Mouse (Mus musculus) limb, embryonic 13.5 days (tissue): ENCODE measurements around the gene Sap25. TPM values are rescaled to one million over a fixed set of nuclear protein-coding genes. Genes with fewer than 3 reads are reported as not detected.
A peak's percentile ranks its signal among the peaks of the same experiment; 100 is the strongest.

Source experiments
- ATAC-seq: fragments of 200-750 bp; cut with Nextera tagmentation; 2 replicates; pipeline ENCODE4 v1.8.0; 2017; ENCODE audit warnings: low read depth, moderate number of reproducible peaks, moderate TSS enrichment; ENCODE audit not compliant: low FRiP score
- H3K27ac ChIP-seq: fragments of 300-500 bp; sonication (generic); 2 replicates; pipeline ENCODE4 v1.5.1; 2015; ENCODE audit warnings: inconsistent platforms, mild to moderate bottlenecking, moderate library complexity
- H3K27me3 ChIP-seq: fragments of 300-500 bp; sonication (generic); 2 replicates; pipeline ENCODE4 v1.6.1; 2015; ENCODE audit warnings: mild to moderate bottlenecking, inconsistent platforms
- H3K36me3 ChIP-seq: fragments of 300-500 bp; sonication (generic); 2 replicates; pipeline ENCODE4 v1.6.1; 2015; ENCODE audit warnings: inconsistent platforms, mild to moderate bottlenecking, moderate library complexity
- H3K4me1 ChIP-seq: fragments of 300-500 bp; sonication (generic); 2 replicates; pipeline ENCODE4 v1.6.1; 2015; ENCODE audit warnings: inconsistent platforms
- H3K4me2 ChIP-seq: fragments of 300-500 bp; sonication (generic); replicated peaks from 2 replicates; pipeline ENCODE4 v1.6.1; 2015; ENCODE audit warnings: inconsistent platforms, mild to moderate bottlenecking, moderate library complexity
- H3K4me3 ChIP-seq: fragments of 300-500 bp; sonication (generic); 2 replicates; pipeline ENCODE4 v1.5.1; 2015; ENCODE audit warnings: moderate library complexity, mild to moderate bottlenecking, inconsistent platforms
- H3K9ac ChIP-seq: fragments of 300-500 bp; sonication (generic); 2 replicates; pipeline ENCODE4 v1.6.1; 2015; ENCODE audit warnings: mild to moderate bottlenecking, inconsistent platforms
- H3K9me3 ChIP-seq: fragments of 300-500 bp; sonication (generic); 2 replicates; pipeline ENCODE4 v1.6.1; 2016; ENCODE audit warnings: inconsistent platforms
- WGBS: fragments of 180-500 bp; shearing (Covaris S2); methylation state at CpG from one replicate; pipeline ENCODE4 v1.1.7; 2015; 5-methylcytosine and 5-hydroxymethylcytosine counted together
- polyA plus RNA-seq: library from polyadenylated mRNA; unstranded; fragments of >200 nt; fragmentation: Nextera tagmentation; extraction: Ambion mirVana; gene quantifications from 2 replicates; pipeline ENCODE4 v1.2.1, GENCODE M21; 2015

The Sap25 gene
- polyA plus RNA-seq, 1 experiment from 2014 or later, result 7.3 TPM

GRCm38 (mm10) chr5:137673015-137673414 is 31.9 kb downstream of the Sap25 start:
- H3K27me3 ChIP-seq, result no peaks in the 10 kb centered on the region
- peaks cover 19% of the 10 kb centered on the region for H3K4me1 ChIP-seq
- ATAC-seq, result no peak
- H3K9me3 ChIP-seq, result no peaks in the 10 kb centered on the region
- H3K4me3 ChIP-seq, result no peak overlapping the region
- no peak overlapping the region for H3K9ac ChIP-seq
- peaks cover 11% of the 10 kb centered on the region; the same call in 1 of the 2 replicates for H3K36me3 ChIP-seq
- no peak overlapping the region for H3K4me2 ChIP-seq
- no peak overlapping the region for H3K27ac ChIP-seq
- 89% methylated on average over 6 of the region's 6 CpGs for WGBS

- H3K4me1 ChIP-seq, result peaks cover 19% of the 10 kb centered on the region
- no peak overlapping the region for H3K9ac ChIP-seq
- H3K9me3 ChIP-seq, result no peaks in the 10 kb centered on the region
- no peak overlapping the region for H3K4me2 ChIP-seq
- no peak overlapping the region for H3K27ac ChIP-seq
- no peaks in the 10 kb centered on the region for H3K27me3 ChIP-seq
- no peak for ATAC-seq
- peaks cover 11% of the 10 kb centered on the region; the same call in 1 of the 2 replicates for H3K36me3 ChIP-seq
- no peak overlapping the region for H3K4me3 ChIP-seq
- WGBS, result 94% methylated on average over 8 of the region's 8 CpGs
Measured at GRCm38 (mm10) chr5:137674786-137675185, 33.7 kb downstream of the Sap25 start.

GRCm38 (mm10) chr5:137677859-137678258 is 36.7 kb downstream of the Sap25 start:
- Histone ChIP-seq H3K4me2 (no peak overlapping the region), H3K4me3 (no peak overlapping the region), H3K4me1 (peaks cover 7% of the 10 kb centered on the region), H3K27me3 (no peaks in the 10 kb centered on the region), H3K9me3 (no peaks in the 10 kb centered on the region), H3K36me3 (peaks cover 24% of the 10 kb centered on the region; the same call in 1 of the 2 replicates), H3K9ac (no peak overlapping the region), H3K27ac (no peak overlapping the region)
- WGBS, result 95% methylated on average over 8 of the region's 8 CpGs
- no peak for ATAC-seq

GRCm38 (mm10) chr5:137678736-137679135 is 37.6 kb downstream of the Sap25 start:
- H3K27ac ChIP-seq, result no peak overlapping the region

GRCm38 (mm10) chr5:137679726-137680125 is 38.6 kb downstream of the Sap25 start:
- Histone ChIP-seq H3K27ac (no peak overlapping the region), H3K36me3 (peaks cover 20% of the 10 kb centered on the region; the same call in 1 of the 2 replicates), H3K9ac (no peak overlapping the region), H3K4me1 (peaks cover 16% of the 10 kb centered on the region), H3K27me3 (no peaks in the 10 kb centered on the region), H3K9me3 (no peaks in the 10 kb centered on the region), H3K4me2 (no peak overlapping the region), H3K4me3 (no peak overlapping the region)
- no peak for ATAC-seq
- WGBS, result 77% methylated on average over 4 of the region's 4 CpGs

More at GRCm38 (mm10) chr5:137678736-137679135, 37.6 kb downstream of the Sap25 start:
- H3K9ac ChIP-seq, result no peak overlapping the region
- no peaks in the 10 kb centered on the region for H3K9me3 ChIP-seq
- H3K36me3 ChIP-seq, result peaks cover 24% of the 10 kb centered on the region; the same call in 1 of the 2 replicates
- 87% methylated on average over 3 of the region's 3 CpGs for WGBS
- peaks cover 15% of the 10 kb centered on the region for H3K4me1 ChIP-seq
- no peak for ATAC-seq
- no peaks in the 10 kb centered on the region for H3K27me3 ChIP-seq
- H3K4me2 ChIP-seq, result no peak overlapping the region
- no peak overlapping the region for H3K4me3 ChIP-seq

- H3K9ac ChIP-seq, result 0 out of 2 replicates have a peak overlapping the region, but pooled peaks have one; percentile 1
- ATAC-seq, result no peak
- 90% methylated on average over 6 of the region's 6 CpGs for WGBS
- H3K27me3 ChIP-seq, result no peaks in the 10 kb centered on the region
- H3K4me2 ChIP-seq, result peak overlapping the region; percentile 5; the same call in 1 of the 2 replicates
- H3K36me3 ChIP-seq, result peaks cover 14% of the 10 kb centered on the region; the same call in 1 of the 2 replicates
- no peak overlapping the region for H3K4me3 ChIP-seq
- H3K27ac ChIP-seq, result no peak overlapping the region
- H3K4me1 ChIP-seq, result peaks cover 16% of the 10 kb centered on the region
- H3K9me3 ChIP-seq, result no peaks in the 10 kb centered on the region
Measured at GRCm38 (mm10) chr5:137682526-137682925, 41.4 kb downstream of the Sap25 start.

- ATAC-seq, result no peak
- Histone ChIP-seq H3K4me2 (peak overlapping the region; percentile 93), H3K9ac (peak overlapping the region; percentile 80), H3K4me3 (peak overlapping the region; percentile 72), H3K4me1 (peaks cover 16% of the 10 kb centered on the region), H3K27ac (no peak overlapping the region), H3K36me3 (peaks cover 12% of the 10 kb centered on the region; the same call in 1 of the 2 replicates), H3K9me3 (no peaks in the 10 kb centered on the region), H3K27me3 (no peaks in the 10 kb centered on the region)
- 14% methylated on average over 28 of the region's 28 CpGs for WGBS
Measured at GRCm38 (mm10) chr5:137683388-137684293, 42.5 kb downstream of the Sap25 start.

- under 1% methylated on average over 62 of the region's 62 CpGs for WGBS
- ATAC-seq, result peak; percentile 100
- no peaks in the 10 kb centered on the region for H3K27me3 ChIP-seq
- H3K4me1 ChIP-seq, result peaks cover 16% of the 10 kb centered on the region
- H3K4me2 ChIP-seq, result peak within 1 kb of the TSS; percentile 93
- peak within 1 kb of the TSS; percentile 72 for H3K4me3 ChIP-seq
- H3K9me3 ChIP-seq, result no peaks in the 10 kb centered on the region
- peak within 1 kb of the TSS; percentile 65 for H3K27ac ChIP-seq
- H3K9ac ChIP-seq, result peak within 1 kb of the TSS; percentile 80
- H3K36me3 ChIP-seq, result peaks cover 12% of the 10 kb centered on the region; the same call in 1 of the 2 replicates
Measured at GRCm38 (mm10) chr5:137684294-137685123, 43.4 kb downstream of the Sap25 start, which contains the start of gene Agfg2. TSS of gene Agfg2 (minus strand) at chr5:137684726.

GRCm38 (mm10) chr5:137685653-137686052 is 44.5 kb downstream of the Sap25 start:
- H3K27ac ChIP-seq, result no peak overlapping the region
- ATAC-seq, result no peak
- no peaks in the 10 kb centered on the region for H3K27me3 ChIP-seq
- H3K4me2 ChIP-seq, result no peak overlapping the region
- WGBS, result 94% methylated on average over 3 of the region's 3 CpGs
- no peak overlapping the region for H3K9ac ChIP-seq
- no peak overlapping the region for H3K4me3 ChIP-seq
- peaks cover 7% of the 10 kb centered on the region; the same call in 1 of the 2 replicates for H3K36me3 ChIP-seq
- H3K4me1 ChIP-seq, result peaks cover 16% of the 10 kb centered on the region
- H3K9me3 ChIP-seq, result no peaks in the 10 kb centered on the region

- Histone ChIP-seq H3K36me3 (peaks cover 4% of the 10 kb centered on the region; the same call in 1 of the 2 replicates), H3K4me2 (no peak overlapping the region), H3K9ac (no peak overlapping the region), H3K4me3 (no peak overlapping the region), H3K27ac (no peak overlapping the region), H3K4me1 (peaks cover 16% of the 10 kb centered on the region), H3K9me3 (no peaks in the 10 kb centered on the region), H3K27me3 (no peaks in the 10 kb centered on the region)
- ATAC-seq, result no peak
- WGBS, result 83% methylated on average over 6 of the region's 6 CpGs
Measured at GRCm38 (mm10) chr5:137686127-137686790, 45.1 kb downstream of the Sap25 start.

GRCm38 (mm10) chr5:137689974-137690373 is 48.8 kb downstream of the Sap25 start:
- ATAC-seq, result no peak
- H3K4me3 ChIP-seq, result no peak overlapping the region
- H3K27me3 ChIP-seq, result no peaks in the 10 kb centered on the region
- no peaks in the 10 kb centered on the region for H3K36me3 ChIP-seq
- no peaks in the 10 kb centered on the region for H3K9me3 ChIP-seq
- H3K27ac ChIP-seq, result no peak overlapping the region
- WGBS, result 85% methylated on average over 3 of the region's 3 CpGs
- no peak overlapping the region for H3K9ac ChIP-seq
- no peaks in the 10 kb centered on the region for H3K4me1 ChIP-seq
- H3K4me2 ChIP-seq, result no peak overlapping the region
